Mouse (Mus musculus) liver, postnatal 0 days (tissue): ENCODE measurements around the gene Nsun3.

Source experiments
- CTCF ChIP-seq: sonication (generic); IDR thresholded peaks from 2 replicates; pipeline ENCODE4 v1.5.1; 2016; ENCODE audit warnings: antibody characterized with exemption, low read depth
- EP300 ChIP-seq: IDR thresholded peaks from 2 replicates; pipeline ENCODE4 v1.6.1; 2016; ENCODE audit warnings: antibody characterized with exemption, low read depth, mild to moderate bottlenecking

- TF ChIP-seq CTCF (no peak), EP300 (no peak)
These were observed 40.7 kb downstream of the Nsun3 start for GRCm38 (mm10) chr16:62745875-62746274.
